Mouse (Mus musculus) MEL (cell line): ENCODE measurements around the gene AC134908.4.

ENCODE experiments used
- BHLHE40 ChIP-seq: IDR thresholded peaks from 2 replicates; pipeline ENCODE4 v1.6.1; 2012; ENCODE audit warnings: low read depth, mild to moderate bottlenecking, inconsistent platforms, low read length, improper control_type of control experiment, borderline replicate concordance
- CTCF ChIP-seq, 3 experiments: IDR thresholded peaks in 2 of 3; conservative IDR thresholded peaks in 1 of 3; 2 replicates each; pipeline ENCODE4 v1.5.1; 2011 to 2012; ENCODE audit warnings: low read length in 3 of 3, low read depth in 2 of 3, mild to moderate bottlenecking in 2 of 3, improper control_type of control experiment in 1 of 3, inconsistent platforms in 1 of 3, mixed read lengths in 1 of 3, moderate library complexity in 1 of 3; ENCODE audit not compliant: control insufficient read depth in 1 of 3, insufficient read depth in 1 of 3, poor library complexity in 1 of 3, severe bottlenecking in 1 of 3
- E2F4 ChIP-seq: IDR thresholded peaks from 2 replicates; pipeline ENCODE4 v1.6.1; 2011; ENCODE audit warnings: low read depth, low read length, improper control_type of control experiment, borderline replicate concordance
- ELF1 ChIP-seq: IDR thresholded peaks from 2 replicates; pipeline ENCODE4 v1.6.1; 2014; ENCODE audit warnings: low read depth, mild to moderate bottlenecking, inconsistent platforms, low read length, improper control_type of control experiment, moderate library complexity
- EP300 ChIP-seq, 2 experiments: IDR thresholded peaks; 2 replicates each; pipeline ENCODE4 v1.6.1; 2011; ENCODE audit warnings: improper control_type of control experiment in 2 of 2, low read length in 2 of 2, low read depth in 1 of 2, mild to moderate bottlenecking in 1 of 2
- ETS1 ChIP-seq: IDR thresholded peaks from 2 replicates; pipeline ENCODE4 v1.6.1; 2012; ENCODE audit warnings: low read depth, mild to moderate bottlenecking, inconsistent platforms, low read length, improper control_type of control experiment, moderate library complexity
- GABPA ChIP-seq: IDR thresholded peaks from 2 replicates; pipeline ENCODE4 v1.6.1; 2012; ENCODE audit warnings: low read depth, mild to moderate bottlenecking, inconsistent platforms, low read length, improper control_type of control experiment, moderate library complexity
- GATA1 ChIP-seq: IDR thresholded peaks from 2 replicates; pipeline ENCODE4 v1.6.1; 2011; ENCODE audit warnings: low read depth, low read length, improper control_type of control experiment
- HCFC1 ChIP-seq: IDR thresholded peaks from 2 replicates; pipeline ENCODE4 v1.6.1; 2012; ENCODE audit warnings: low read depth, mild to moderate bottlenecking, inconsistent platforms, low read length, improper control_type of control experiment, moderate library complexity
- JUND ChIP-seq: IDR thresholded peaks from 2 replicates; pipeline ENCODE4 v1.6.1; 2011; ENCODE audit warnings: low read depth, mild to moderate bottlenecking, improper control_type of control experiment, low read length
- POLR2A ChIP-seq, 2 experiments: IDR thresholded peaks; 2 replicates each; pipeline ENCODE4 v1.6.1; 2011 to 2012; ENCODE audit warnings: low read length in 2 of 2, mild to moderate bottlenecking in 2 of 2, control low read depth in 1 of 2, improper control_type of control experiment in 1 of 2, low read depth in 1 of 2, moderate library complexity in 1 of 2; ENCODE audit not compliant: control insufficient read depth in 1 of 2, insufficient read depth in 1 of 2, poor library complexity in 1 of 2
- SIN3A ChIP-seq: IDR thresholded peaks from 2 replicates; pipeline ENCODE4 v1.6.1; 2012; ENCODE audit warnings: low read length, improper control_type of control experiment, inconsistent platforms
- TBP ChIP-seq: IDR thresholded peaks from 2 replicates; pipeline ENCODE4 v1.8.0; 2011; ENCODE audit warnings: low read depth, low read length, improper control_type of control experiment
- TCF12 ChIP-seq: IDR thresholded peaks from 2 replicates; pipeline ENCODE4 v1.6.1; 2014; ENCODE audit warnings: low read depth, mild to moderate bottlenecking, inconsistent platforms, low read length, improper control_type of control experiment, moderate library complexity

DNA sequence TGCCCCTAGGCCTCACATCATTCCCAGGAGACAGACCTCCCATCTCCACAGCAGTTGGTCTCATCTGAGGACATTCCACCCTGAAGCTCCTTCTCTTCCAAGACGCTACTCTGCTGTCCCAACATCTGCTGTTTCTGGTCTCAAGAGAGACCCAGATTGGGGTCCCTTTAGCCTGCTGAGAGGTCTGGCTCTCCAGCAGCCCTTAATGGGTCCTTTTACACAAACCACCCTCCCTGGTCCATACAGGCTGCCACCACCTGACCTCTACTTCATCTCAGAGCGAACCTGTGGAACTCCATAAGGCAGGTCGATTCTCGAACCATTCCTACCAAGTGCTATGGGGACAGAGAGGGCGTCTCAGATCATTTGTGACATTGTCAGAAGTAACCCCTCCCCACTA lies 12.6 kb upstream of the AC134908.4 start:
- no peak for TF ChIP-seq CTCF (IDR thresholded peaks at IDR 0.05 in 2 of 3, conservative IDR thresholded peaks at IDR 0.05 in 1 of 3; ENCODE audit: control insufficient read depth in 1 of 3, insufficient read depth in 1 of 3, low read depth in 2 of 3, low read length in 3 of 3, poor library complexity in 1 of 3, severe bottlenecking in 1 of 3)
- no peak for TF ChIP-seq EP300 (IDR thresholded peaks at IDR 0.05; ENCODE audit: low read depth in 1 of 2, low read length in 2 of 2)
- TF ChIP-seq POLR2A (IDR thresholded peaks at IDR 0.05; ENCODE audit: control insufficient read depth in 1 of 2, insufficient read depth in 1 of 2, low read depth in 1 of 2, low read length in 2 of 2, poor library complexity in 1 of 2), result no peak
- no peak for TF ChIP-seq BHLHE40
- no peak for TF ChIP-seq TCF12
- no peak for TF ChIP-seq JUND
- no peak for TF ChIP-seq HCFC1
- no peak for TF ChIP-seq E2F4
- no peak for TF ChIP-seq ELF1
- no peak for TF ChIP-seq GATA1
- TF ChIP-seq SIN3A, result no peak
- TF ChIP-seq ETS1, result no peak
- no peak for TF ChIP-seq GABPA
- no peak for TF ChIP-seq TBP
